Mouse (Mus musculus): ENCODE data around the gene Prmt8. TPM values are rescaled to one million over a fixed set of nuclear protein-coding genes. Genes with fewer than 3 reads are reported as not detected.

Prmt8 gene
- total RNA-seq, 2 experiments from 2014 or later, result 72.7 to 85.8 TPM

DNA sequence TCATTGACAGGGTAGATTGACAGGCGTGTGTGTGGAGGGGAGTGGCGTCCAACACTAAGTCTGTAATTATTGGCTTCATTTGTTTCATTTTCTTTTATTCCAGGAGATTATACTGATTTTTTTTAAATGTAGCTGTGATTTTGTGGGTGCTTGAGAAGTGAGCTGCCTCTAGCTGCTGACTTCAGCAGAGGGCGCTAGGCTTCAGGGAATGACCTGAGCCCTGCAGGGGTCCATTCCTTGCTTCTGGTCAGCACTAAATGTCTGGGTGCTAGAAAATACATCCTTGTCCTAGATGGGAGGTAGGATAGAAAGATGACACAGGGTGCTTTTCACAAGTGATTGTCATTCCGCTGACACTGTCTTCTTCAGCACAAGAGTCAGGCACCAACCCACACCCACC lies 99.2 kb downstream of the Prmt8 start:
- DNase-seq (ENCODE audit: low spot score in 2 of 2), result no peak

DNA sequence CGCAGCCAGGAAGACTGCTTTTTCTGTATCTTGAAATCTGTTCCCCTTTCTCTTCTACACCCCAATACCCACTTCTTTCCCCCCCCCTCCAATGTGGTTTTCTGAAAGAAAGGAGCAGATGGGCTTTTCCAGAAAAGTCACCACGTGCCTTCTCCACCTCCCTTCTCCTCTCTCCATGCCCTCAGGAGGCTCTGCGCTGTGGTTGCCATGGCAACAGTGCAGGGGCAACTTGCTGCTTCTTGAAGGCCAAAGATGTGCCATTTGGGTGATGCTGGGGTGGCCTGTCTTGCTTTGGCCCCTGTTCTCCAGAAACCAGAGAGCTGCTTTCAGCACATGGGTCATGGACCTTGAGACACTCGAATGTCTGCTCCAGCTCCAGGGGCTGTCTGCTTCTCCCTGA lies 100.0 kb downstream of the Prmt8 start:
- no peak for DNase-seq (ENCODE audit: low spot score in 2 of 2)

DNA sequence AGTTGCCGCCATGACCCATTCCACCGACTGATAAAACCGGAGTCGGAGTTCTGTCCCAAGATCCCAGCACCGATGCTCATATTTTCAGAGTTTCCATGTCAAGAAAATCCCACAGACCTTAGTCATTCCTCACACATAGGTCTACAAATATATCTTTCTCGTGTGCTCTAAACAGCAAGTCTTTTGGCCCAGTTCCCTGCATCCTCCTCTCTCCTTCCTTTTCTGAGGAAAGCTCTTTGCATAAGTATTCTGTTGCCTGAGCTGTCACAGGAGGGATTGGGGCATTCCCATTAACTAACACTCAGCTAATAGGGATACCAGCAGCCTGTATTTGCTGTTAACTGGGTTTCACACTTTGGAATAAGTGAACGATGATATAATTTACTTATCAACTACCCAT lies 106.0 kb downstream of the Prmt8 start:
- peak; percentile 62 to 68 for DNase-seq (ENCODE audit: low spot score in 2 of 2)

DNA sequence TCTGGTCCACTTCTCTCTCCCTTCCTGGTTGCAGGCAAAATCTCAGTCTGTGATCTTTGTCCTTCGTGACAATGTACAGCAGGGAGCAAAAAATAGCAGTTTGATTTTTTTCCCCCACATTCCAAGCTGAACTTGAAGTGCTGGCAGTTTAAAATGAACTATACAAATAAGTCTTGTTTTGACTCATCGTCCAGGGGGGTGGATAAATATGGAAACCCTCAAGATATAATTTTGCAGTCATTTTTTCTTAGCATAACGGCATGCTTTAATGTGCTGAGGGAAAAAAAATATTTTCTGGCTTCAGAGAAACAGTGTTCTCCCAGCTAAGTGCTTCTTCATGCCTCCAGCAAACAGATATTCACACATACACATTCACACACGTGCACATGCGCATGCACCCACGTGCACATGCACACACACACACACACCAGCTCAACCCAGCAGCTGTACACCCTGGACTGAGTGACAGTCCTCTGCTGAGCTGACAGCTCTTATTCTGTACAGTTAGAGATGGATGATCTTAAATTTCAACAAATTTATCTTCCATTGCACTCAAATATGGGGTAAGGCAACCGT lies 107.5 kb downstream of the Prmt8 start:
- DNase-seq (ENCODE audit: low spot score in 2 of 2), result peak in 1 of 2 experiments; percentile 31

DNA sequence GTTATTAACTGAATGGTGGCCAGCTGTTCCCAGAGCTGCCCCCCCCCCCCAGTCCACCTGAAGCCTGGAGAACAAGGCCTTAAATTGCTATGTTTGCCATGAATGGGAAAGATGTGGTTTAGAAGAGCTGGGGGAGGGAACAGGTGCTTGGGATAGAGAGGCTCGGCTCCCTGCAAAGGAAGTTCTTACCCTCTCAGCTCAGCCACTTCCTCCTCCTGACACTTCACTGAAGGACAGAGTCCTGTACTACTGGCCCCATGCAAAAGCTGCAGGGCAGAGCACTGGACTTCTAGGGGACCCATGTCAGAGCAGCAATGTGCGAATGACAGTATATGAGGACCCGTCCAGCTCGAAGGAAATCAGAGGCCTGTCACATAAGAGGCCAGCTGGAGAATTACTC lies 109.3 kb downstream of the Prmt8 start:
- DNase-seq (ENCODE audit: low spot score in 2 of 2), result no peak

DNA sequence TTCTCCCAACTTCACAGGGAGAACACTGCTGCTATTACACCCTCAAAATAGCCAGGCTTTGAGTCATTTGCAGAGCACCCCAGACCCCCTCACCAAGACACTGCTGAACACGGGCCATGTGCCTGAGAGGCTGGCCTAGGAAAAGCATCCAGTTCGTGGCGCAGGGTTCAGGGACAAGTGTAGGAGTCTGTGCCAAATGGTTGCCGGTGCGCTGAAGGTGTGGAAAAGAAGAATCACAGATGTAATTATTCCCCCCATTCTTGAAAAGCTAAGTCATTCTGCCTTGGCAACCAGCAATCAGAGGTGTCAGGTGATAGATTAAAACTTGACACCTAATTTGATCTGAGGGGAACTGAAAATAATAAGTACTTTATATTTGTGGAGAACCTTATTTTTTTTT lies 109.8 kb downstream of the Prmt8 start:
- DNase-seq (ENCODE audit: low spot score in 2 of 2), result no peak

DNA sequence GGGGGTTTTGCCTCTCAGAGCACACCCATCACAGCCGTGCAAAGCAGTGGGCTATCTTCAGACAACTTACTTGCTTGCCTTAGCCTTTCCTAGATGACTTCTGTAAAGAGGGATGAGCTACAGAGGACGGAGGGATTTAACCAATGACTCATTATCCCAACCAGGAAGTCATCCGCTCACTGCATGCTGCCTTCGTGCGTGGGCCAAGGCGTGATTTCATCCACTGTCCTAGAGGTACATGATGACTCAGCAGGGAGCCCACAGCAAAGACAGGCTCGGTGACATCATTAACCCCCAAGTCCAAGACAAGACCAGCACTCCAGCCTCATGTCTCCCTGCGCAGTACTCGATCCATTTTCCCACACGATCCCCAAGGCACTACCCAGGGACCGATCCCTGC lies 112.1 kb downstream of the Prmt8 start:
- DNase-seq (ENCODE audit: low spot score in 2 of 2), result peak; percentile 36 to 45

DNA sequence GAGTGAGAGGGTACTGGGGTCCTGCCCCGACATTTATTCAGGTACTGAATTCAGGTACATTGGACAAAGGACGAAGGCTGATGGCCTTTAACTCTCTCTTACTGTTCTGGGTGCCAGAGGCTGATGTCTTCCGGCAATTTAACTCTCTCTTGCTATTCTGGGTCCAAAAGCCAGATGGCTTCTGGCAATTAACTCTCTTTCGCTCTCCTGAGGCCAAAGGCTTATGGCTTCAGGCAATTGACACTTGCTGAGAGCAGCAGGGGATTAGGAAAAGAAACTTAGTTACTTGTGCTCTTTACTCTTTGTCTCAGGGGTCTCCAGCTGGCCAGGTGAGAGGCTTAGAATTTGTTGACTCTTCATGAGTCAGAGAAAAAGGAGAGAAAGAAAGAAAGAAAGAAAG lies 113.3 kb downstream of the Prmt8 start:
- DNase-seq (ENCODE audit: low spot score in 2 of 2), result no peak

DNA sequence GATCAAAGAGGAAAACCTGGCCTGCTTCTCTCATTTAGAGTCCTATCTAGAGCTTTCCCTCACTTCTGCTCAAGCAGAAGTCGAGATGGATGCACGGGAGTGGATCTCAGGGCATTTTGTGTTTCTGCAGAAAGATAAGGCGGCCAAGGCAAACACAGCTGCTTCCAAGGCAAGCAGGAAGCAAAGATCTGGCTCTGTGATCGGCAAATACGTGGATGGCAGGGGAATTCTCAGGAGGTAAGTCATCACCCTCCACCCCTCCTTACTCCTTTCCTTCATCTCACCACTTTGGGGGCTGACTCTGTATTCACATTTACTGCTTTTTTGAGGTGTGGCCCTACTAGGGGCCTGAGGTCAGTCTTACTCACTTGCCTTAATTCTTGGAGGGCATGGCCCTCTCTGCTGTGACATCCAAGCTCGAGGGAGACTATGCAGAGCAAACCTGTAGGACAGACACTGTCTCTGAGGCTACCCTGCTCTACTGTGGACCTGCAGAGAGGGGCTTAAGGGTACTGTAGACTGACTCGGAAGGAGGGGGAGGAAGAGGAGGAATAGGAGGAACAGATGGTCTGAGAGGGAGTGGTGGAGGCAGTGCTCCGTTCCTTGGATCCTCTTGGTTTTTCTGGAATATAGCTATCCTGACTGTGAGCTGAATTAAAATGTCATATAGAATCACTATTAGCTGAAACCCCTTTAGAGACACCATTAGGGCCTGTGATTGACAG lies 128.0 kb downstream of the Prmt8 start:
- no peak for DNase-seq (ENCODE audit: low spot score in 2 of 2)

Small RNAs within 50 kb of the gene (microRNA-seq; reads per million reads assigned to microRNA genes)
- gene Mir7233, result 0 reads per million in 2 experiments

Other genes with a start within 250 kb of the Prmt8 start
- gene Cracr2a, start 208.1 kb downstream of the Prmt8 start, total RNA-seq (2021), result 1 to 10 TPM; 1.5 to 3.0 TPM
- 1 to 10 TPM; 4.6 to 6.3 TPM for gene Tspan11, start 118.1 kb upstream of the Prmt8 start, total RNA-seq (2021)